Mouse (Mus musculus) frontal cortex, postnatal 36 days (tissue): ENCODE measurements around the gene Frmd4a.
"Not testable (repeated sequence)": the region's sequence is repeated elsewhere in the genome, so short reads cannot be mapped to it uniquely, and the experiment has no call there.

Source experiments
- DNase-seq, 2 experiments: peaks; one replicate each; pipeline ENCODE4 v3.0.0; 2022; ENCODE audit warnings: low spot score in 2 of 2

Gene Frmd4a

DNA sequence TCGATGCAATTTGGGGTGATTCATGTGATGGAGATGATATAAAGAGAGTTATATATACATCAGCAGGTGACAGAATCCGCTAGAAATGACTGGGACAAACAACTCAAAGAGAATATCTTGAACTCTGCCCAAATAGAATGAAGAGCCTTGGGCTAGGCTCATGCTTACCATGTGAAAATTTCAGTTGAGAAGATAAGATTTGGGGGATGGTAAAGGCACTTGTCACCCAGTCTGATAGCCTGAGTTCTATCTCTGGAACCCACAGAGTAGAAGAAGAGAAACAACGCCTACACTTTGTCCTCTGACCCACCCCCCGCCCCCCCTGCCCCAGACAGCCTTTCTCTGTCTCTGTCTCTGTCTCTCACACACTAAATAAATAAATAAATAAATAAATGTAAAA, 535.0 kb downstream of the Frmd4a start:
- DNase-seq, result no peak

DNA sequence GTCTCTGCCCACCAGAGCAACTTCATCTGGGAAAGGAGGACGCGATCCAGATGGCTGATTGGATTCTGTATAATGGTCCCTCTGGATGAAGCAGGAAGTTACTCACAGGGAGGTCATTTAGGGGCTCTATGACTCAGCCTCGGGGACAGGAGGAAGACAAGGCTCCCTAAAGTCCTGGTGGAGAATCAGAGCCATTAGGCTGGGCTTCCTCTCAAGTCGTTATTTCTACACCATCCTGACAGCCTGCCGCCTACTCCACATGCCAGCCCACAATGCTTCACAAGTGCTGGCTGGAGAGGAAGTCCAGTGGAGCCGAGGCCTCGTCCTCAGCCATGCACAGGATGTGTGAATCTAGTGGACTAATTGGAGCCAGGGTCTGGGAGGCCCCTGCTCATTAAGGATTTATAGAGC, 537.7 kb downstream of the Frmd4a start:
- no peak for DNase-seq

DNA sequence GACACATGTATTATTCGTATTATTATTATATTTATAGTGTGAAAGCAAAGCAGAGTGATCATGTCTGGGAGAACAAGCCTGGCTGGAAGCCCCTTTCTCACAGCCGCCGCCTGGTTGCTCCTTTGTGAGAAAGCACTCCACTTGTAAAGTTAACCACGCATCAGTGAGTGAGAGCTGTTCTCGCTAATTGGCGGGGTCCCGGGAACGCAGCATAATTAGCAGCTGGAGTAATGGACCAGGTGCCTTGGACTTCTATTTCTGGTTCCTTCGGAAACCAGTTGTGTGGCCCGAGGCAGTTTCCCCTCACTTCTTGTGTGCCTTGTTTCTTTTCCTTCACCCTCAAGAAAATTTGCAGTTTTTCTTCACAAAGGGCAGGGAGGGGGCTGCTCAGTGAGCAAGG, 538.7 kb downstream of the Frmd4a start:
- DNase-seq, result no peak

GRCm38 (mm10) chr2:4557028-4557427, 539.5 kb downstream of the Frmd4a start:
- DNase-seq, result no peak

DNA sequence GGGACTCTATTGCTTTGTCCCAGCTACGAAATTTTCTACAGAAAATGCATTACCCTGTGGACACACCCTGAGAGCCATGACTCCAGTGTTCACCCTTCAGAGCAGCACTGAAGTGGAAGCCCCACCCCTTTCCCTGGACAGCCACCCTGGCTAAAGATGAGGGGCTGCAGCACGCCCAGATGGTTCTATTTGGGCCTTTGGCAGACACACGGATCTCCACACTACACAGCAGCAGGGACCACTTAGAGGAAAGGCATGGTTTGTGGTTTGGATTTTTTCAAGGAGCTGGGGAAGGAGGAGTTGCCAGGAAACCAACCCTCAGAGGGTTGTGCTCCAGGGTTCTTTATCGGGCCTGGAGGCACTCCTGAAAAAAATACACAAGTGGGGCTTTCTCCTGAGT, 539.9 kb downstream of the Frmd4a start:
- DNase-seq, result no peak

- DNase-seq, result no peak
Observed at GRCm38 (mm10) chr2:4558651-4559203, 541.2 kb downstream of the Frmd4a start.

- DNase-seq, result peak; percentile 76 to 85
Observed at GRCm38 (mm10) chr2:4559211-4559882, 541.8 kb downstream of the Frmd4a start.

- DNase-seq, result no peak
Observed at GRCm38 (mm10) chr2:4559883-4560247, 542.3 kb downstream of the Frmd4a start.

- not testable (repeated sequence) for DNase-seq
Observed at GRCm38 (mm10) chr2:4560516-4560915, 543.0 kb downstream of the Frmd4a start.

DNA sequence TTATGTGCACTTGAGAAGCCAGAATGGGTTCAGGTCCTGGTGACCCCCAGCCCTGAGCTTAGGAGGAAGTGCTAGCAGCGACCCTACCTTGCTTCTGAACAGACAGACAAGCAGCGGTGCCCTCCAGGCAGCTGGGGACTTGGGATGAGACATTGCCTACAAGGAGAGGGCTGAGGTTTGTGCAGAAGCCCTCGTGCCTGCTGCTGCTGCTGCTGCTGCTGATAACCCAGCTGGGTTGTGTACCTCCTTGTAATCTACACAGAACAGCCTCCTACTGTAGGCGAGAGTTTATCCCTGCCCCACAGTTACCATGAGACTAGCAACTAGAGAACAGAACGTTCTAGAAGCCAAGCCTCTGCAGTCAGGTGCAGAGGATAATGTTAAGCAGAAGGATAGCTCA, 543.7 kb downstream of the Frmd4a start:
- DNase-seq, result no peak

- DNase-seq, result no peak
Observed at GRCm38 (mm10) chr2:4562373-4562772, 544.9 kb downstream of the Frmd4a start.

GRCm38 (mm10) chr2:4562826-4563225, 545.3 kb downstream of the Frmd4a start:
- no peak for DNase-seq

DNA sequence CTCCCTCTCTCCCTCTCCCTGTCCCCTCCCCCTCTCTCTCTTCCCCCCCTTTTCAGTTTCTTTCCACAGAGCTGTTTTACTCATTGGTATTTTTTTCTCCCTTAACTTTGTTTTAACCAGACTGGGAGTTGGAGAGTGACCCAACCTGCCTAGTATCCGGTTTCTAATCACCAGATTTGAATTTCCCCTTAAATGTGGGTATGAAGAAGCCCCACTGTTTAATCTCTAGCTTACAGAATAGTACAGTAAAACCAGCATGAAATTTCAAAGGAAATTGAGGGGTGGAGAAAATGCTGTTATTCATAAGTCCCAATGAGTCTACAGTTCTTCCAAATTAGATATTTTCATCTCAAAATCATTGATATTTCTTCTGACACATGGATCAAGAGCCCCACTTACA, 545.8 kb downstream of the Frmd4a start:
- DNase-seq, result no peak

DNA sequence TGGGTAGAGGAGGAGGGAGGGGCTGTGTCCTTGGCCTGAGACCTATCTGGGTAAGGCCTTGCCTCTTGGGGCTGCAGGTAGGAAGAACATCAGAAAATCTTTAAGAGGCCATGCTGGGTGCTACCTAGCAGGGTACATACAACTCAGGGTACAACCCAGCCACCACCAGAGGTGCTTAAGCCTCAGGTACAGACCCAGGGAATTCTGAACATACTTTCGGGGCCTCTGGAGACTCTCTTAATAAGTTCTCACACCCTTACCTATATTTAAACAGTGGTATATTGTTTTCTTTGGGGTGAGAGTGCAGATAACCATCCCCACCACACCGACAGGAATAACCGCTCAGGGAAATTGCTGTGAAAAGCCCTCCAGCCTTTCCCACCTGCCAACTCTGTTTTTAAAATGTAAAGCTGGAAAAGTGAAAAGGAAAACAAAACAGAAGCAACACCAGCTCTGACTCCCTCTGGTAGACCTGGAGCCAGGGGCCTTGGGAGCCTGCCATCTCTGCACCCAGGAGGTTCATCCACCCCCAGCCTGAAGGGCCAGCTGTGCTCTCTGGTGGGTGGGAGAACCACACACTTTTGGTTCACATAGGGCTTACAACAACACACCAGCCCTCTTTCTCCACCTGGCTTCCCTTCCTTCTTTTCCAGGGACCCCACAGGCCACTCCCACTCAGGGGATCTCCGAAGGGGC, 548.9 kb downstream of the Frmd4a start:
- DNase-seq, result no peak

DNA sequence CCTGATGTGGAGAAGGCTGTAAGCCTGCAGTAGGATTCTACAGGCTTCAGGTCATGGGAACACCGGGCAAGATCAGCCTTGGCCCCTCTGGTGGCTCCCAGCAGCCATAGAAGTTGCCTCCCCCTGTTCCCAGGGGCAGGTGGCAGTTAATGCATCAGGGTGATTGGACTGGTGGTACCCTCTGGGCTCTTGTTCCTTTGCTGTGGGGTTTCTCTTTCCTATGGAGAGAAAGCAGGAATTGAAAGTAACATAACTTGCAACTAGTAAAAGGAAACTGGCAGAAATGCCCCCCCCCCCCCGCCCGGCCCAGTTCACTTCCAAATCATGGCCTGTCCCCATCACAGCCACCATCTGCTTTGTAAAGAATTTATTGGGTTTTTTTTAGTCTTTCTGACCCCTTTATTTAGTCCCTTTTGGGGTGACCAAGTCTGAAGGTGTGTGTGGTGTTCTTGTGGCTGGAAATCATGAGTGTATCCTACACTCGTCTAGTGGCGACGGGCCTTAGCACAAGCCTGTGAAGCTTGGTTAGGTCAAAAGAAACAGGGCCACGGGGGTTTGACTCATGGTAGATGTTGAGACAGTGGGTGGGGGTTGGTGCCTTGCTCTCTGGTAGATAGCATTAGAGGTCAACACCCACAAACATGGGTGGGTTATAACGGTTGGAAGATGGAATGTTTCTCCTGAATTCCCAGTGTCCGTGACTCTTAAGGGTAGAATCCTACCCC, 549.6 kb downstream of the Frmd4a start:
- no peak for DNase-seq

DNA sequence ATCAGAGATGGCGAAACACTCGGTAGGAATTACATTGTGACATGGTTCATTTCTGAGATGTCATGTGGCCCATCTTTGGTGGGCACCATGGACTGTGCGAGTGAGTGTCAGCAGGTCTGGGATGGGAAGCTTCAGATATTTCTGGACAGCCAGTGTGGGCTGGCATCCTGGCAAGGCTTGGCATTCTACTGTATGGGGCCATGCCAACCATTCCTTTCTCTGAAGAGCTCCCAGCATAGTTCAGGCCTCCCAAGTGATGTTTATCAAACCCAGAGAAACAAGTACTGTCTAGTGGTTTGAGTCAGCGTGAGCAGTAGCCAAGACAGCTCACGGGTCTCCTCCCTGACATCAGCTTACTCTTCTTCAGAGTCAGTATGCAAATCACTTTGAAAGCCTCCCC, 551.5 kb downstream of the Frmd4a start:
- DNase-seq, result no peak

DNA sequence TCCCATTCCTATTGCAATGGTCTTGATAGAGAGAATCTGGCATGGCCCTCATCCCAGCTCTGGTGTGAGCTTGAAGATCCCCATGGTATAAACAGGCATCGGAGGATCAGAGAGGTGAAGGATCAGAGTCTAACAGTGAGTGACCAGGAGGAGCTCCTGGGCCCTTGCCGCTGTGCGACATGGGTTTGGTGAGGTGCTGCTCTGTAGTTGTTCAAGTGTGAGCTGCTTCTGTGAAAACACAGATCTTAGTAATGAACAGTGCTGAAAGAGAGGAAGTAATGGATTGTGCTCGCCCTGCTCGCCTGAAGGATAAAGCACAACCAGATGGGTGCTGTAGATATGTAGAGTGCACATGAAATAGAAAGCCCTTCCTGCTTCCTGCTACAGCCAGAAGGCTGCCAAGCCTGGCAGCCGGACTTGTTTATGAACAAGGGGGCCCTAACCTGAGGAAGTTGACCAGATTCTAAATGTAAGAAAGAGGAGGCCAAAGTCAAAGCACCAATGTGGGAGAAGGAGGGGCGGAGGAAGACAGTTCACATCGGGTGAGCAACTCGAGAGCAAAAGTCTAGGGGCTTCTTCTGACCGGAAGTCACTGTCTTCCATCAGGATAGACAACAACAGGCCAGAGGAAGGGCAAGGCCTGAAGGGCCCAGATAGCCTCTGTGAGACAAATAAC, 552.8 kb downstream of the Frmd4a start:
- no peak for DNase-seq

DNA sequence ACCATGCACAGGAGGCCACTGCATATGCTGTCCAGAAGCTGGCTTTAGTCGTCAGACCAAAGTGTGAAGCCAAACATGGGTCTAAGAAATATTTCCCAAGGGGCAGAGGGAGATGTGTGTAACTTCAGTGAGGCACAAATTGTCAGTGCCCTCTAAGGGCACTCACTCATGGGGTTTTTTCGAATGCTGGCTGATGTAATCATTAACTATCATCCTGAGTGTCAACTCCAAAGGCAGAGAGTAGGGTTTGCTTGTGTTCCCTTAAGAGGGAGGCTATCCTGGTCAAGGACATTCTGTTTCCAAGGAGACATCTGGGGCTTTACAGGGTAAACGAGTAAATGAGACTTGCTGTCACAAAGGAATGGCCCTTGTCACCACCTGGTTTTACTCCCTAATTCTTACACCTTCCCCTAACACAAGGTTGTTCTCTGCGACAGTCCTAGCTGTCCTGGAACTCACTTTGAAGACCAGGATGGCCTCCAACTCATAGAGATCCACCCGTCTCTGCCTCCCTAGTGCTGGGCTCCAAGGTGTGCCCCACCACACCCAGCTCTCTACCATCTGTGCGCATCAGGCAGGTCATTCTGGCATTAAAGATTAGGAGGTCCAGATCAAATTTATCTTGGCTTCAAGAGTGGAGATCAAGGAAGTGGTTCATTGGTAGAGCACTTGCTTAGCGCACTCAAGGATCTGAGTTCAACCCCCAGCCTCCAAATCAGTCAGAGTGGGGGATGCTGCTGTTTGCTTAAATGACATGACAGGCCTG, 555.2 kb downstream of the Frmd4a start:
- DNase-seq, result no peak

- no peak for DNase-seq
Observed at GRCm38 (mm10) chr2:4573386-4573785, 555.9 kb downstream of the Frmd4a start.

DNA sequence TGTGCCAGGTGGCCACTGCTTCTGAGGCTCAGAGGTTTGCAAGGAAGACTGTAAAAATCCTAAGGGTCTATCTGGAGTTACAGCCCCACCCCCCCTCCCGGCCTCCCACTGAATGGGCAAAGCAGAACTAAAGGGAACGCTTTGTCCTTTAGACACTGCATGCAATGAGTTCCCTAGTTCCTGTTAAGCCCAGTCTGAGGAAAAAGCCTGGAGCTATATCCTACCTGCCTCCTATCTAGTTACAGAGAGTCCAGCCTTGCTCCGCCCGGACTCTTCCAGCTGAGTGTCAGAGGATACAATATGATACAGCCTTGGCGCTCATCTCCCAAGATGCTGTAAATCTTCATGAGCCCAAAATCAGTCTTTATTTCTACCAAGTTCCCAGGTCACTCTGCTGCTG, 556.7 kb downstream of the Frmd4a start:
- DNase-seq, result no peak

DNA sequence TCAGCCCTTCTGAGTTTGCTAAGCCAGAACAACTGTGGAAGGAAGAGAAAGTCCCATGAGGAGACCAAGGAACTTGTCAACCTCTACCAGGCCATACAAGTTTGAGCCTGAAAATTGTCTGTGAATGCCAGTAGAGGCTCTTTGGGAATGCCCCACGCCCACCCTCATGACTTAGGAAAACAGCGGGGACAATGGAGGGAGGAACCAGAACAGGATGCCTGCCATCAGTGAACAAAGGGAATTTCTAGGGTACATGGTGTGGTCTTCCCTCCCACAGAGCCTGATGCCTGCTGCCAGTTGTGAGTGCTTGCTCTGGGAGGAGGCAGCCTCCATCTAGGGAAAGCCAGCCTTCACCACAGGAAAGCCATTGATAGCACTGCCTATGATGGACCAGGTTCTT, 557.6 kb downstream of the Frmd4a start:
- no peak for DNase-seq
